Mouse (Mus musculus) frontal cortex, adult 2 months (tissue): Measurements from ENCODE around the gene Gm49486. TPM values are rescaled to one million over a fixed set of nuclear protein-coding genes. Genes with fewer than 3 reads are reported as not detected.
"Not testable (repeated sequence)": the region's sequence is repeated elsewhere in the genome, so short reads cannot be mapped to it uniquely, and the experiment has no call there.

Experiments used
- DNase-seq, 2 experiments: peaks; one replicate each; pipeline ENCODE4 v3.0.0; 2022; ENCODE audit warnings: low spot score in 1 of 2; ENCODE audit errors: extremely low spot score in 1 of 2
- polyA plus RNA-seq: library from polyadenylated mRNA; depleted of rRNA; stranded (reverse); fragments of >200 nt; gene quantifications from 2 replicates; pipeline ENCODE4 v1.2.3, GENCODE M21; 2012

Gene Gm49486
- polyA plus RNA-seq, 1 experiment, result 1.4 TPM

DNA sequence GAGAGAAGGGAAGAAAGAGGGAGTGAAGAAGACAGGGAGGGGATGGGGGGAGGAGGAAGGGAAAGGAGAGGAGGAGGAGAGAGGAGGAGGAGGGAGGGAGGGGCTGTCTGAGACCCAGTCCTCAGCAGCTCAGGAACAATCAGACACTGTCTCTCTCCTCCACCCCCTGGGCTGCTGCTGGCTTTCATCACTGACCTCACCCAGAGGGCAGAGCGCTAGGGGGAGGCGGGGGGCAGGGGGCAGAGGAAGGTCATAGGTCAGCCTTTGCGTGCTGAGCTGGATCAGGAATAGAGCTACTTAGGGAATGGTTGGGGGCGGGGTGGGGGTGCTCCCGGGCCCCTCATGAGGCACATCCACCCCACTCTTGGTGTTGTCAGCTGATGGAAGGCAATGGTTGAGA is 5.5 kb upstream of the Gm49486 start:
- no peak for DNase-seq

DNA sequence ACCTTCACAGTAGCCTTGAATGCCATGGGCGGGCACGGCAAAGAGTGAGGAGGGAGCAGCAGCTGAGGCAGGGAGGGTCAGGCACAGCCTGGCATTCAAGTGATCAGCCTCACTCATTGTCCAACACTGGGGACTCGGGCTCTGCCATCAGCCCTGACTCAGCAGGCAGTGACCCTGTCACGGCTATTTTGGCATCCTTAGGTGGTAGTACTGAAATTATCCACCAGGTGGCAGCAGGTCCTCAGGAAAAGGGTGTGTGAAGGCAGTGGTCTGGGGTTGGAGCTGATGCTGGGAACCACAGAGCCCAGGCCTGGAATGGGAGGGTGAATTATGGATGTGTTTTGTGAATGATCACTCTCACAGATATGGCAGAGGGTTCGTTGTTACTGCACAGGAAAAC is 4.5 kb upstream of the Gm49486 start:
- DNase-seq, result peak; percentile 81 to 96

DNA sequence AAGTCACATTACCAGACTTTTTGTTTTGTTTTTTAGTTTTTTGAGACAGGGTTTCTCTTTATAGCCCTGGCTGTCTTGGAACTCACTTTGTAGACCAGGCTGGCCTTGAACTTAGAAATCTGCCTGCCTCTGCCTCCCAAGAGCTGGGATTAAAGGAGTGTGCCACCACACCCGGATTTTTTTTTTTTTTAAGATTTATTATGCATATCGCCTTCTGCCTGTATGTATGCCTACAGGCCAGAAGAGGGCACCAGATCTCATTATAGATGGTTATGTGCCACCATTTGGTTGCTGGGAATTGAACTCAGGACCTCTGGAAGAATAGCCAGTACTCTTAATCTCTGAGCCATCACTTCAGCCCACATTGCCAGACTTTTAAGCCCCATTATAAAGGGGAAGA is 3.4 kb upstream of the Gm49486 start:
- DNase-seq, result not testable (repeated sequence)

DNA sequence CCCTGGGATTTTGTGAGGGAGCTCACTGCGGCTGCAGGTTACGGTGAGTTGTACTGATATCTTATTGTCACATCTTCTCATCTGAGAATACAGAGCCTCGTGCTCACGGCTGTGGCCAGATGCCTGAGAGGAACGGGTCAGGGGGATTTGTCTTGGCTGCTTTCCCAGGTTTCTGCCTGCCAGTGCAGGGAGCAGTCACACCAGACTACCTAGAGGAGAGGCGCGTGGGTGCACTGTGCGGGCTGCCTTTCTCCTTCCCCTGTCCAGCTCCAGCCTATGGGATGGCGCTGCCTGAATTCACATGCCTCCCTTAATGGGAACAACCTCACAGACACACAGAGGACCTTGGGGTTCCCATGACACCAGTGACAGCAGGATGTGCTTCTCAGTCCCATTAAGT is 6.1 kb downstream of the Gm49486 start:
- no peak for DNase-seq

DNA sequence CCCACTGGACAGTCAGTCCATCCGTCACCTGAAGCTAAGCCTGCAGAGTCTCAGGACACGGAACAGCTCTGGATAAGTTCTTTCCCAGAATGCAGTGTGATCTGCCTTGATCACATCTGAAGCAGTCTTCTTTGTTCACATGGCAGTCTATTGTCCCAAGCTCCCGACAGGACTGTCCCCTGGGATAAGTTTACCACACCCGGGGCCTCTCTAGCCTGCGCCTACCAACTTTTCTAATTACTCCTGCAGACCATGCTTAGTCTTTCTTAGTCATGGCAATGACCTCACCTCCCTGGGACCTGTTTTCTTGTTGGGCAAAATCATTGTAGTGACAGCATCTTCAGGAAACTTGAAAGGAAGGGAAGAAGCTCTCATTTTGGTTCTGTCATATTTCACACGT is 8.8 kb downstream of the Gm49486 start:
- DNase-seq, result no peak

DNA sequence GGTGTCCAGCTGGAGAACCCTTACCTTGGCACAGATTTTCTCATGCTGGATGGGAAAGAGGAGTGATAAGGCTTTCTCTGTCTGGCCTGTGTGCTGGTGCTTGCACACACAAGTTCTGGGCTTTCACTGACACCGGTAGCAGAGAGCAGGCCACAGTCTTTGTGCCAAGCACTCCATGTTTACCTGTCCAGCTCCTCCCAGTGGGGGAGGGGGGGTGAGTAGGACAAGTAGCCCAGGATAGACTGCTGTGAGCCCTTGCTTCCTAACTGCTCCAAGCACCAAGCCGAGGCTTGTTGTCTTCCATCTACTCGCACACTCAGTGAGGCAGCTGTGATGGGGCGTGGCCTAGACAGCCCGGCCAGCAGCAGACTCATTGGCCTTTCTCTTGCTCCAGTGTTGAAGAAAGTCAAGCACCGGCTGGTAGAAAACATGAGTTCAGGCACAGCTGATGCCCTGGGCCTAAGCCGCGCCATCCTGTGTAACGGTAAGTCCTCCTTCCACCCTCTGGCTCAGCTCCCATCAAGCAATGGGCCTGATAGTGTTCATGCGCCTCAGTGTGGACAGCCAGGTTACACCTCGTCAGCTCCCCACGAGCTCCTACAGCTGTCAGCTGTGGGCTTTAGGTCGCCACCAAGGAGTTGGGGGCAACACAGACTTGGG is 13.5 kb downstream of the Gm49486 start:
- DNase-seq, result no peak

DNA sequence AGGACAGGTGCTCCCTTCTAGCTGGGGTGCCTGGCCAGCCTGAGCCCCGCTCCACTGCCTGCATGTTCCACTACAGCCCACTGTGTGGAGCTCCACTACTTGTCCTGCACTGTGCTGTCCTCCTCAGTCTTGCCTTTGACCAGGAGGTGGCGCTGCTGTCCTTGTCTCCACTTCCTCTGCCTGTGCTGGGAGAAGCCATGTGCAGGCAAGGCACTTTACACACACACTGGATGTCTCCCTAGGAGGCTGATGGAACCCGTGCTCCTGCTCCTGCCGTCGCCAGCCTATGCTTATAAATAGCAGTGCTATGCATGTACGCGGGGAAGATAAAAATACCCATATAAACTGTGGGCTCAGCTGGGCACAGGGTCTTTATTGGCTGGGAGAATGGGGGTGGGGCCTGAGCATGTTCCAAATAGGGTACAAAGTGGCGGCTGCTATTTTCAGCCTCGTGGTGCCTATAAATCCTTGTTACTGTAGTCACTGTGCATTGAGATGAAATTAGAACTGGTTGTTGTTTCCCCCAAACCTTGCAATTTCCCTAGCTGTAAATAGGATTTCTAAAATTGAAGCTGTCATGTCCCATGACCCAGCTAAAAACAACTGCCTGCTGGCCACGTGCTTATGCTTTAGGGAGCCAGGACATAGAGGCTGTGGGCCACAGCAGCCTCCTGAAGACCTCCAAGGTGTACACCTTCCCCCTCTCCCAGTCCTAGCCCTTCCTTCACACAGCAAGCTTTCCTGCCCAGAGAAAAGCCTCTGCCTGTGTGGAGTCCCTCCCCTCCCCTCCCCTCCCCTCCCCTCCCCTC is 14.2 kb downstream of the Gm49486 start:
- peak; percentile 98 to 99 for DNase-seq

DNA sequence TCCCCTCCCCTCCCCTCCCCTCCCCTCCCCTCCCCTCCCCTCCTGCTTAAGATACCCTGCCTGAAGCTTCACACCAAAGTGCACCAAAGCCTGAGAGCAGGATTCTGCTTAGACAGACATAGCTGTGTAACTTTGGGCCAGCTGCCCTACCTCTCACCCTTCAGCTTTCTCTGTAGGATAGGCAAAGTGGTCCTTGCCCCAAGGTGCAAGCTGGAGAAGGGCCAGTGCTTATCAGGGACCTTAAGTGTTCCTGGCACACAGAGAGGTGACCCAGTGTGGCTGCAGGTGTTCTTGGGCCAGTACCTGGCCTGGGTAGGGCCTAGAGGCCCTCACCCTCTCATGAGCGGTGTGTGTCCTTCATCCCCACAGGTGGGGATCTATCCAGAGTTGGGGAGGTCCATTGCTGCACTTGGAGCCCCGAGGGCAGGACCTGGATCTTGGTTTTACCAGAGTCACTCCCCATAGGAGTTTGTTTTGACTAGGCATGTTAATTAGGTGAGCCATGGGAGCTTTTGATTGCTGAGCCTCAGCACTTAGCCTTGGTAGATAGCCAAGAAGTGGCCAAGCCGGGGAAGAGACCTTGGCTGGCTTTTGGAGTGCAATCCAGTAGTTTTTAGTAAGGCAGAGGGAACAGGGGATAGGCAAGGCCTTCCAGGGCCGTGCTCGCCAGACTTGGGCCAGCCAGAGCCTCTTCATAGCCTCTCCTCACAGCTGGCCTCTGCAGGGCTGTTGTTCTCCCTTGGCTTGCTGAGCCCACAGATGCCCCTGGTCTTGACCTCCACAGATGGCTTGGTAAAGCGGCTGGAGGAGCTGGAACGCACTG is 15.1 kb downstream of the Gm49486 start:
- DNase-seq, result no peak

DNA sequence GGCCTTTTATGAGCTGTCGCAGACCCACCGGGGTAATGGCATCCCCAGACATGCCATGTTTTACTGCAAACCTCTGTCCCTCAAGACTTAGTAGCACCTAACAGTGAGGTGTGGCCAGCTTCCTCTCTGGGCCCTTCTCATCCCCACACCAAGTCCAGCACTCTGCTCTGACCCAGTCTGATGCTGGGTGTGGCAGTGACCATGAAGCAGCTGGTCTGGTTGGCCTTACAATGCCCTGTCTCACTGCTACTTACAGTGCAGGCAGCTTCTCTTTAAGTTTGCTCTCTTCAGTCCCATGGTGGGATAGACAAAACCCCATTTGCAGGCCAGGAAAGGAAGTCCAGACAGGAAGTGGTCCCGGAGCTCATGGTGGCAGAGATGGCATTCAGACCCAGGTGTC is 16.1 kb downstream of the Gm49486 start:
- no peak for DNase-seq

DNA sequence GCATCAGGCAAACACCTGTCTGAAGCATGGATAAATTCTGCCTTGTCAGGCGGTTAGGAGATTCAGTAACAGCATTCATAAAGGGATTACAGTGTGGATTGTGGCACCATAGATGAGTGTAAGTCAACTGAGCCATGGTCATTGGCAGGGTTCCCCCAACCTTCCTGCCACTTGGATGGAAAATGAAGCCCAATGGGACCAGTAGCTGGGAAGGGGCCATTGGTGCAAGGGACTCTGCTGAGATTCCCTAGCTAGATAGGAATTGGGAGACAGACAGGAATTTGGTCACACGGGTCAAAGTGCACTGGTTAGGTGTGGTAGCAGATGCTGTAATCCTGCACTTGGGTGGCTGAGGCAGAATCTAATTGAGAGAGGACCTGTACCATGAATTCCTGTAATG is 21.0 kb downstream of the Gm49486 start:
- no peak for DNase-seq

DNA sequence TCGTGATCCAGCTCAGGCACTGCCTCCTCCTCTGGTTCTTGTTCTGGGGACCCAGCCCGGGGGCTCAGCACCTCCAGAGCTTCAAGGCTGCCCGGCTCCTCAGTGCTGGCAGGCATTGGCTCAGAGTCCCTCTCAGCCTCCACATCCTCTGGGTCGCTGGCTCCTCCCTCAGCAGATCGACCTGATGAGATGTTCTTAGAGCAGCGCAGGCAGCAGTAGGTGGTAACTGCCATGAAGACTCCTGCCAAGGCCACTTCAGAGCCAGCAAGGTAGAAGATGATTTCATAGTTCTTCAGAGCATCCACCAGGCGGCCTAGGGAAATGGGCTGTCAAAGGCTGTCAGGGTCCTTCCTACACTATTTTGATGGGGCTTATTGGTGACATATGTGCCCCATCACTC is 22.0 kb downstream of the Gm49486 start:
- DNase-seq, result peak in 1 of 2 experiments; percentile 34

DNA sequence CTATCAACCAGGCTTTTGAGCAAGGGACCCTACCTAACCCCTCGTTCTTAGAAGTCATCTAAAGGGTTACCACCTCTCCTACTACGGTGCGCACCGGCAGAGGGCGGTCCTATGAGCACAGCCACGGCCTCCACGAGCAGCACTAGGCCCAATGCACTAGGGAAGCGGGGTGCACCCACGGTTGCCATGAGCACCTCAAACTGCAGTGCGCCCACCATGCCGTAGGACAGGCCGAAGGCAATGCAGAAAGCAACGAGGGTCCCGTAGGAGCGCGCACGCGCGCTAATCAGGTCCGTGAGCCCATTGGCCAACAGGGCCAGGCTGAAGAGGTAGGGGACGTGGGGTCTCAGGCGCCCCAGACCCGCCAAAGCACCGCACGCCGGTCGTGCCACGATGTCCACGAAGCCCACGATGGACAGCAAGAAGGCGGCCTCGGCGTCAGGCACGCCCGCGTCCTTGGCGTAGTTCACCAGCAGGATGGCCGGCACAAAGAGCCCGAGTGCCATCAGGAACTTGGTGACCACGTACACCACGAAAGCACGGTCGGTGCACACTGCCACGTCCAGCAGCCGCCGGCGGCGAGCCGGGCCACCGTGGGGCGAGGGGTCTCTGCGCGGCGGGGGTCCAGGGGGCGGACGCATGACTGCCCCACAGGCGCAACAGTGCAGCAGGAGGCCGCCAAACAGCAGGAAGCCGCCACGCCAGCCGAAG is 22.7 kb downstream of the Gm49486 start:
- DNase-seq, result peak in 1 of 2 experiments; percentile 47

DNA sequence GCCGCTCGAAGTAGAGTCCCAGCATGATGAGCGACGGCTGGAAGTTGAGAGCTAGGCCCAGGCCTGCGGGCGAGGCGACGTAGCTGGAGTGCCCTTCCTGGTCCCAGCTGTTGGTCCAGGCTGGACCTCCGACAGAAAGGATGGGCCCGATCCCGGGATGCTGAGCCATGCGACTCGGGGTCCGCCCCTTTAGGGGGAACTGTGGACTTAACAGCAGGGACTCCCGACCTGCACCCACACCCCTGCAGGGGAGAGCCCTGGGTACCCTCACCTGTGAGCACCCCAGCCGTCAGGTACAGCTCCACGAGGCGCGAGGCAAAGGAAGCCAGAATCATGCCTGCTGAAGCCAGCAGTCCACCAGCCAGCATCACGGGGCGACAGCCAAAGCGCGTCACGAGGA is 23.4 kb downstream of the Gm49486 start:
- no peak for DNase-seq

DNA sequence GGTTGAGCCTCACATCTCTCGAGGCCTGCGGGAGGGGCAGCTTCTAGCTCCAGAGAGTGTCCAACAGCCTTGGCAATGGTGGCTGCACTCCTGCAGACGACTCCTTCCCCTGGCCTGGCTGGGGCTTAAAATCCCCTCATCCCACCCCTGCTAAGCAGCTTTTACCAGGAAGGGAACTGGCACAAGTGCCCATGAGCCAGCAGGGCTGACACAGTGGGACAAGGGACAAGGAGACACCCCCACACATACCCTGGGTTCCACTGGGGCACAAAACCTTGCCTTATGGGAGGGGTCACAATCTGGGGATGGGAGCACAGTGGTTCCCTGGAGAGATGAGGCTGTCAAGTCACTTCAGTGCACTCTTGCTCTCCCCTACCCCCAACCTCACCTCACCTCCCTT is 25.5 kb downstream of the Gm49486 start, which contains the start of gene Slc16a8:
Slc16a8 (minus strand) TSS at position 101 of the 400 bp plus-strand sequence.
- no peak for DNase-seq

DNA sequence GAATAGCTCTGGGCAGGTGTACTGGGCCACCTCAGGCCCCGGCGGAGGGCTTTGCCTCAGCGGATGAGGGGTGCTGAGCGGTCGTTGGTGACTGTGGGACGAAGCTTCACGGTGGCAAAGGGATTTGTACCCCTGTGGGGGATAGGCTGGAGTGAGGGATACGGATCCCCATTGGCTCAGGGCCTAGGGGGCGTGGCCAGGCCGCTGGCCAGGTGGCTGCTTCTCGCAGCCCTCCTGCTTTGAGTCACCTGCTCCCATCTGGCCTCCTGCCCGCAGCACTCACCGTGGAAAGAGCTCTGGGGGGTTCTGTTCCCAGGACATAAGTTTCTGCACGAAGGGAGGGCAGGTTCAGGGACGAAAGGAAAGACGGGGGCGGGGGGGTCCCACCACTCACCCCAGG is 29.3 kb downstream of the Gm49486 start:
- DNase-seq, result no peak

DNA sequence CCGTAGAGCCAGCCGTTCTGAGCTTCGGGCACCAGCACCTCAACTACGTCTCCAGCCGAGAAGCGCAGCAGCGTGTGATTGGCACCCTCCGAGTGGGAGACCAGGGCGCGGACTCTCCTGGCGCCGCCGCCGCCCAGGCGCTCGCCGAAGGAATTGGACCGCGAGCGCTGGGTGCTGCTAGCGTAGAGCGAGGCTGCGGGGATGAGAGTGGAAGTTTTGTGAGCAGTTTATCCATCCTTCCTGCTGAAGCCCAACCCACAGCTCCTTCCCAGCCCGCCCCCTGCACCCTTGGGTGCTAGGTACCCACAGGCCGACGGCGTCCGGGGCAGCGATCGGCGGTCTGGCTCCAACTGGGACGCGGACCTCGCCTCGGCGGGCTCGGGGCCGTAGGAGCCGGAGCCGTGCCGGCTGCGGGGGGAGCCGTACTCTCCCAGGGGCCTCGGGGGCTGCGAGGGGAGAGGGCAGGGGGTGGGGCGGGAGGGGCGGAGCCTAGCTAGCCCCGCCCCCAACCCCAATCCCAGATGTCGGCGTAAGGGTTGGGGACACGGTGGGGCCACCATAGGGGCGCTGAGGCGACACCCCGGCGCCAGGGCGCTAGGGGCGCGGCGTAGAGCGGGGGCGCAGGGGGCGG is 32.0 kb downstream of the Gm49486 start:
- DNase-seq, result peak in 1 of 2 experiments; percentile 65

DNA sequence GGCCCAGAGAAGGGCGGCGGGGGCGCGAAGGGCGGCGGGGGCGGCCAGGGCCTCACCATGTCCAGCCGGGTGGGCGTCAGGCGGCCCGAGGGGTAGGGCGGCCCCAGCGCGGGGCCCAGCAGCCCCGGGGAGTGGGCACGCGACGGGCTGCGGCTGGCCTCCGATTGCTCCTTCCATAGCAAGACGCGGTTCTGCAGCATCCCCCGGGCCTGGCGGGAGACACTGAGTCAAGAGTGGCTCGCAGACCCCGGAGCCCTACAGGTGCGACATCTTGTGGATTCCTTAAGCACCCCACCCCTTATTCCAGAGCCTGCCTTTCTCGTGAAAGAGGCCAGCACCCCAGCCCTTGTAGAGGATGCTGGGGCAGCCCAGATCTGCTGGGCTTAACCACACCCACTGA is 32.6 kb downstream of the Gm49486 start:
- DNase-seq, result no peak

DNA sequence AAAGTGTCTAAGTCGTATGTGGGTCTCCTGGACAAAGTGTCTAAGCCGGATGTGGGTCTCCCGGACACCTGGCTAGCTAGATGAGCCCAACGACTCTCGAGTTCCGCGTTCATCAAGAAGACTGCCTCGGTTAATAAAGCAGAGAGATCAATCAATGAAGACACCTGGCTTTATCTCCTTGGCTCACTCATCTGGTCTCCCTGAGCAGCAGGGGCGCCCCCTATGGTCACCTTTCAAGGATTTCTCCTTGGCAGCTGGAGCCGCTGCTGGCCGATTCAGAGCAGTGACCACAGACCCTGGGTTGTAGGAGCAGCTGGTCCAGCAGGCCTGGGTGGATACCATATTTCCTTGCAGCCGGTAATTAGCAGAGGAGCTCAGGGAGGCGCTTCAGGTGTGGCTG is 33.2 kb downstream of the Gm49486 start:
- DNase-seq, result peak in 1 of 2 experiments; percentile 35

DNA sequence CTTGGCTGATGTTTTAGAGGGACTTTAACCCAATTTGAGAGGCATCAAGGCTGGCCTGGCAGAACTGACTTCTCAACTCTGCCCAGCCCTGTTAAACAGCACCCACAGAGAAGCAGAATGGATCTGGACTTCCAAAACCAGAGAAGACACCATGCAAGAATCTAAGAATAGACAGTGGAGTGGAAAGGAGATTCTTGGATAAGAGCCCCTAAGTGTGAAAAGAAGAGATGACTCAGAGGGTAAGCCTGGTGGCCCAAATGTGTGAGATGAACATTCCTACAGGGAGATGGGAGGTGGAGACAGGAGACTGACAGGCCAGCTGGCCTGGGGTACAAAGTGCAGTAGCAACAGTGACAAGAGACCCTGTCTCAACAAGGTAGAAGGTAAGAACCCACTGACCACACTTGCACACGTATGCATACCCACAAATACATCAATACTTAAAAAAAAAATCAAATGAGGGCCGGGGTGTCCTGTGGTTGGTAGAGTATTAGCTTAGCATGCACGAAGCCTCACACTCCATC is 33.7 kb downstream of the Gm49486 start:
- DNase-seq, result no peak

DNA sequence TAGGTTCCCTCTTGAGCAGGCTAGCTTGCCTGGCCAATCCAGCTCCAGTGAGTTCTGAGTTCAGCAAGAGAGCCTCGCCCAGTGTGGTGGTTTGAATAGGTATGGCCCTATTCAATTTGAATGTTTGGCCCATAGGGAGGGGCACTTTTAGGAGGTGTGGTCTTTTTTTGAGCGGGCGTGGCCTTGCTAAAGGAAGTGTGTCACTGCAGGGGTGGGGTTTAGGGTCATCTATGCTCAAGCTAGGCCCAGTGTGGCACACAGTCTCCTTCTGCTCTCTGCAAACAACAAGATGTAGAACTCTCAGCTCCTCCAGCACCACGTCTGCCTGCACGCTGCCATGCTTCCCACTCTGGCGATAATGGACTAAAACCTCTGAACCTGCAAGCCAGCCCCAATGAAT is 34.5 kb downstream of the Gm49486 start:
- DNase-seq, result no peak
